Mouse (Mus musculus): ENCODE measurements at regions not wholly inside any gene's neighbourhood (a gene's known extent, or its start where the extent isn't known, plus 50 kb on each side); places are given as distances from the start of the nearest gene placed in this dataset.

DNA sequence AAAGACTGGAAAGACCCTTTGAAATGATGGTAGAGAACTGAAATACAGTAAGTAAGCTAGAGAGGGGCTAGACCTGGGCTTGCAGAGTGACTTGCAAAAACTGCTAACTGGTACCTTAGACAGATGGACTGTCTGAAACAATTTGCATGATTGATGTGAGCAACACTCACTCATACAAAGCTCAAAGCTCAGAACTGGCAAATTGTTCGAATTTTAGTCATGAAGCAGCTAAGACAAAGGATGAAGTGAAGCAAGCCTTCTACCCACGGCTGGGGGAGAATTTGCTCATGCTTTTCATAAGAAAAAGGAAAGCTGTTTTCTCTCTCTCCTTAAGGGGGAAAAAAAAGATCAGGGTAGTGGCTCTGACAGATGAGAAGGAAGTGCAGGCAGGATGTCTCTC lies 64.5 kb downstream of the Rgs2 start:
- TF ChIP-seq CTCF (conservative IDR thresholded peaks at IDR 0.05 in 1 of 2, IDR thresholded peaks at IDR 0.05 in 1 of 2; ENCODE audit: low read depth in 2 of 2, low read length in 2 of 2) (no peak), CHD1 (IDR thresholded peaks at IDR 0.05; ENCODE audit: low read depth, low read length) (no peak), POLR2A (IDR thresholded peaks at IDR 0.05; ENCODE audit: low read depth, low read length) (no peak), RAD21 (IDR thresholded peaks at IDR 0.05; ENCODE audit: low read depth, low read length) (no peak), MYC (IDR thresholded peaks at IDR 0.05; ENCODE audit: low read depth, low read length) (no peak), NRF1 (IDR thresholded peaks at IDR 0.05; ENCODE audit: low read depth, low read length) (no peak)

Measured in CH12.LX (cell line).